Mouse (Mus musculus): ENCODE data around the gene Lrr1.
"Not testable (repeated sequence)": the region's sequence is repeated elsewhere in the genome, so short reads cannot be mapped to it uniquely, and the experiment has no call there.

The Lrr1 gene

GRCm38 (mm10) chr12:69166861-69167581 lies 1.6 kb upstream of the Lrr1 start:
- not testable (repeated sequence) for DNase-seq

DNA sequence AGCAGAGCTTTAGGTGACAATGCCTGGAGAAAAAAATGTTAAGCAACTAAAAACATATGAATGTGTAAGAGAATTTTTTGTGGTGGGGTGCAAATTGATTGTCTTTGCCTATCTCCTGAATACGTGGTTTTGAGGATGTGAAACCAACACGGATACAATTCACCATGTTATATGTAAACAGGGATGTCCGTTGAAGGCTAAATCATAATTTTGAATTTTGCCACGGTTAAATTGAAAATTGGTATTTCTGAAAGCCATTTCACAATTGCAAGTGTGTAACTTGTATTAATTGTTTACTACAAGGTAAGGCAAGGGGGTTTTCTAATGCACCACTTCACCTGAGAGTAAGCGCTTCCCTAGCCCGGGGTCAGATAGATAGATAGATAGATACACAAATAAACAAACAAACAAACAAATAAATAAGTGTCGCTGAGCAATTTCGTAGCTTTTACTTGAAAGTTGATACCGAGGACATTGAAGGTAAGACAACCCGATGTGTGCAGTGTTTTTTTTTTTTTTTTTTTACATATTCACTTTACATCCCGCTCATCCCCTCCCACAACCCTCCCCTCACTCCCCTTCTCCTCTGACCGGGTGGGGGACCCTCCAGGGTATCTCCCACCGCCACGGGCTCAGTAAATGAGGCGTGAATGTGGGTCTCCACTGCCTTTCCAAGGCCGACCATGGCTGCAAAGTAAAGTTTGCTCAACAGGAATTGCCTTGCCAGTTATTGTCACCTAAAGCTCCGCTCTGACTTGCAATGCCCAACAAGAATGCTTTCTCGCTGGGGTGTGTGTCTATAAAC lies 756 bp upstream of the Lrr1 start:
- DNase-seq: no peak

- no peak for DNase-seq
Measured at GRCm38 (mm10) chr12:69171307-69171706, 2.7 kb downstream of the Lrr1 start.

DNA sequence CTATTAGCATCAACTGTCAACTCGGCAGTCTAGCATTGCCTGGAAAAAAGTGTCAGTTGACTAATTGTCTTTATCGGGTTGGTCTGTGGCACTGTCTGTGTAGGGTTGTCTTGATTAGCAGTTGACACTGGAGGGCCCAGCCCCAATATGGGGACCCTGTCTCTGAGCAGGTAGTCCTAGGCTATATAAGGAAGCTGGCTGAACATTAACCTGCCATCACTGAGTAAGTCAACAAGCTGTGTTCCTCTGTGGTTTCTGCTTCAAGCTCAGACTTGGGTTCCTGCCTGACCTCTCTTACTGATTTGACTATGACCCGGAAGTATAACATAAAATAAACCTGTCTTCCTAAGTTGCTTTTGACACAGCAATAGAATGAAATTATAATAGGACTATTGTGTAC lies 7.4 kb downstream of the Lrr1 start:
- no peak for DNase-seq

- no peak for DNase-seq
Measured at GRCm38 (mm10) chr12:69177526-69177925, 8.9 kb downstream of the Lrr1 start.

DNA sequence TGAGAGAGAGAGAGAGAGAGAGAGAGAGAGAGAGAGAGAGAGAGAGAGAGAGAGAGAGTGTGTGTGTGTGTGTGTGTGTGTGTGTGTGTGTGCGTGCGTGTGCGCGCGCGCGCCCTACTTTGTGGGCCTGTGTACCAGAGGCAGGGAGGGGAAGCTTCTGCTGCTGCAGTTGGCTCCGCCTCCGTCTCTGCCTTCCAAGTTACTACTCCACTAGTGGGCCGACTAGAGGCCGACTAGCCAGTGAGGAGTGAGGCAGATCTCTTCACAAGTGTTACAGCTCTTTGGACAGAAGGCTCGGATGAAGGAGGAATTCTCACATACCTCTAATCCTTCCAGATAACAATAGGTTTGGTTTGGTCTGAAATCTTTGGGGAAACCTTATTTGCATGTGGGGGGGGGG lies 10.8 kb downstream of the Lrr1 start:
- DNase-seq: no peak

DNA sequence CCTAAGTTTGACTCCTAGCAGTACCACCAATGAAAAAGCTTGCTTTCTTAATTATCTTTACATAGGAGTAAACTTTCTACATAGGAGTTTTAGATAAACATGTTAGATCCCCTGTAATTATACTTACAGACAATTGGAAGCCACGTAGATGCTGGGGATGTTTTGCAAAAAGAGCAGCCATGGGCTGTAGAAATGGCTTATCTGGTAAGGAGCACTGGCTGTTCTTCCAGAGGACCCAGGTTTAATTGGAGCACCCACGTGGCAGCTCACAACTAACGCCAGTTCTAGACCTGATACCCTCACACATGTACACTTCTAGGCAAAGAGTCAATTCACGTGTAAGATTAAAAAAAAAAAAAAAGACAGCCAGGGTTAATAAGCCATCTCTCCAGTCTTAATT lies 13.2 kb downstream of the Lrr1 start:
- DNase-seq: no peak

DNA sequence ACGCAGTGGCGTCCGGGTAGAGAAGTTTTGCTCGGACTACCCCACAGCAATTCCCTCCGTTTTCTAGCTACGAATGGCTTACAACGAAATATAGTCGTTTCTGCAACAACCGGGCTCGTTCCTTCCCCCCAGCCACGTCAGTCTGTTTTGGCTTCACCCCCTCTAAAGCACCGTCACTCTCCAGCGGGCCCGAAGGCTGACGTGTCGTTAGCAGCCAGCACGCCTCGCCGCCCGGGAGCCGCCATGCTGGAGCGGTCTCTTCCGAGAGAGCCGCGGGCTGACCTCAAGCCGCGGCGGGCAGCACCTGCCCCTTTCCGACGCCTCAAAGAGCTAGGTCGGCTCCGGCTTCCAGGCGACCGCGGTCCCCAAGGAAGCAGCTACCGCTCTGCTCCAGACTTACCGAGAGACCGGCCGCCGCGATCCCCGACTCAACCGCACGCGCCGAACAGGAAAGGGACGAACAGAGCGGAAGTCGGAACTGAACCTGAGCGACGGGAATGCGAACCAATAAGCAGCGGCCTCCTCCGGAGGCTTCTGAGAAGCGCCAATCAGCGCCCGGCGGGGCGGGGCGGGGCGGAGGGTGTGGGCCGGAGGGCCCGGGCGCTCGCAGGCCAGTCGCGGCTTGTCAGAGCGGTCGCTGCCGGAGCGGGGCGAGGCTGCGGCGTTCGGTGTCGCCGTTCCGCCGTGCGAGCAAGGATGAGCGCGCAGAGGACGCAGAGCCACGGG lies 15.1 kb downstream of the Lrr1 start, which contains the start of the genes Rpl36al and Mgat2:
Gene Rpl36al, minus strand, starts transcription at position 501 of the 726 bp plus-strand sequence.
Gene Mgat2, plus strand, starts transcription at position 575 of the 726 bp plus-strand sequence.
- peak; percentile 98 to 99 for DNase-seq

GRCm38 (mm10) chr12:69184342-69185295 lies 16.0 kb downstream of the Lrr1 start:
- peak; percentile 64 for DNase-seq

DNA sequence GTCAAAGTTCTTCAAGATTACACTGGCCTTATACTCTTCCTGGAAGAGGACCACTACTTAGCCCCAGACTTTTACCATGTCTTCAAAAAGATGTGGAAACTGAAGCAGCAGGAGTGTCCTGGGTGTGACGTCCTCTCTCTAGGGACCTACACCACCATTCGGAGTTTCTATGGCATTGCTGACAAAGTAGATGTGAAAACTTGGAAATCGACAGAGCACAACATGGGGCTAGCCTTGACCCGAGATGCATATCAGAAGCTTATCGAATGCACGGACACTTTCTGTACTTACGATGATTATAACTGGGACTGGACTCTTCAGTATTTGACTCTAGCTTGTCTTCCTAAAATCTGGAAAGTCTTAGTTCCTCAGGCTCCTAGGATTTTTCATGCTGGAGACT lies 16.8 kb downstream of the Lrr1 start:
- no peak for DNase-seq

DNA sequence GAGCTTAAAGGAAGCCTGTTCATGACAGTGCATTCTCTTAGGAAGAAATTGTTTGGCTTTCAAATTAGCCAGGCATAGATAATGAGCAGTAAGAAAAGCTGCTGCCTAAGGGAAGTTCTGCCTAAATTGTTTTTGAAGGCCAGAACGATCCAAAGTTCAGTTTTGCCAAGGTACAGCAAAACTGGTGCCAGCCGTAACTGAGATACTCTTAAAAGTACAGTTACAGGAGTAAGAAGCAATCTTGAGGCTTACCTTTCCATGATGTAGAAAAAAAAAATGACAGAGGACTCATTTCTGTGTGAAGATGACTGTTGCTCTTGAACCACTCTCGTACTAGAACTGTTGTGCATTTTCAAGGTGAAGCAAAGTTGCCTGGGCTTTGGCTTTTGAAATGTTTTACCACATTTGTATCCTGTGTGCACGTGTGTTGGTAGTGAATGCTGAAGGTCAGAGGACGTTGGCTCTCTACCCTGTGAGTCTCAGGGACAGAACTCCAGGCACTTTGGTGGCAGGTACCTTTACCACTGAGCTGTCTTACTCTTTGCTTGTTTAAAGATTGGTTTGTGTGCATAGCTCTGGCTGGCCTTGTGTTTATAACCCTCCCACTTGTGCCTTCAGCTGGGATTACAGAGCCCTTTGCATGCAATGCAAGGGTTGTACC lies 18.3 kb downstream of the Lrr1 start:
- no peak for DNase-seq

GRCm38 (mm10) chr12:69190074-69190473 lies 21.5 kb downstream of the Lrr1 start:
- no peak for DNase-seq

GRCm38 (mm10) chr12:69190522-69190921 lies 21.9 kb downstream of the Lrr1 start:
- DNase-seq: no peak

DNA sequence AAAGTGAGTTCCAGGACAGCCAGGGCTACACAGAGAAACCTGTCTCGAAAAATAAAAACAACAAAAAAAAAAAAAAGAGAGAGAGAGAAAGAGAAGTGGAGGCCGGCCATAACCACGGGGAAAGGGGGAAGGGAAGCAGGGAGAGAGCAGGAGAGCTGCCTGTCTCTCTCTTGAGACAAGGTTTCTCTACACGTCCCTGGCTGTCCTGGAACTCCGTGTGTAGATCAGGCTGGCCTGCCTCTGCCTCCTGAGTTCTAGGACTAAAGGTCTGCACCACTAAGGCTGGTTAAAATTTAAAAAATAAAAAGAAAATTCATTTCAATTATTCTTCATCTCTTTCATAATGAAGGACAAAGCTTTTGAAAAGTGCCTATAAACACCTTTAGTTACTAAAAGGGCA lies 22.8 kb downstream of the Lrr1 start:
- no peak for DNase-seq

GRCm38 (mm10) chr12:69192637-69193036 lies 24.0 kb downstream of the Lrr1 start:
- no peak for DNase-seq

- DNase-seq: peak; percentile 60 to 64
Measured at GRCm38 (mm10) chr12:69196444-69197377, 28.1 kb downstream of the Lrr1 start, which contains the start of gene Gm49383. Gene Gm49383 (minus strand): TSS chr12:69197104.

DNA sequence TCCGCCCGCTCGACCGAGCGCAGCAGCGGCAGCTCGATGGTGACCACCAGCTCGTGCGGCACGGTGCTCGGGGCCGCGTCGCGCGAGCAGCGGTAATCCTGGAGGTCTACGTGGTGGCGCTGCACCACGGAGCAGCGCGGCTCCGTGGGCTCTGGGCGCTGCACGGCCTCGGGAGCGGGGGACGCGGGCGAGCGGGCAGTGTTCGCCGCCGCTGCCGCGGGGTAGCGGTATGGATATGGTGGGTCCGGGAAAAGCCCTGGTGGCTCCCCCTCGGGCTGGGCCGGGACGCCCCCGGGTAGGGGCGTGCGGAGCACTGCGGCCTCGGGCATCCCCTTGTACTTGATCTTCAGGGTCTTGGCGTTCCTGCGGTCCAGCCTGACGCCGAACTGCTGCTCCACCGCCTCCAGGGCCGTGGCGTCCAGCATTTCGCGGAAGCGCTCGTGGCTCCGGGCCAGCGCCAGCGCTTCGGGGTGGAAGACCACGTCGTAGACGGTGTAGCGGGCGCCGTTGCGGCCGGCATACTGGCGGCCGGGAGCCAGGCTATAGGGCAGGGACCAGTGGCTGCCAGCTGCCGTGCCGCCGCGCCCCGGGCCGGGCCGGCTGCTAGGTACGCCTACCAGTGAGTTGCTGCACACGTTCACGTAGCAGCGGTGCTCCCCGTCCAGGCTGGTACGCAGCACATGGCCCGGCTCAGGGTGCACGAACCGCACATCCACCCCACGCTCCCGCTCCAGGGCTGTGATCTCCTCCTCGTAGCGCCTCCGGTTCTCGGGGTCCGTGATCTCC lies 29.0 kb downstream of the Lrr1 start:
- peak; percentile 34 to 52 for DNase-seq

DNA sequence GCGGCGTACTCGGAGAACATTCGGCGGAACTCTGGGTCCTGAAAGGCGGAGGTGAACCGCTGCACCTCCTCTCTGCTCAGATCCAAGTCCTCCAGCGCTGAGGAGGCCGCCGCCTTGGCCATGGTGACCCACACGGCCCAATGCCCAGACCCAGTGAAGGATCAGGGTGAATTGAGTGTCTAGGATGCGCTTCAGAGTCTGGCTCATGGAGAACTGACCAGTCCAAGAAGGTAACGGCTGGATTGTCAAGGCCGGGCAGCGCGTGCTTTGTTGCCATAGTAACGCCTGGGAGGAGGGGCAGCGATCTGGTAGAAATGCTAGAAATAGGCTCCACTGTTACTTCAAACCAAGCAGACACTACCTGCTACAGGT lies 29.5 kb downstream of the Lrr1 start, which contains the start of gene Dnaaf2:
Gene Dnaaf2, minus strand, starts transcription at position 266 of the 372 bp plus-strand sequence.
- peak; percentile 66 to 75 for DNase-seq

GRCm38 (mm10) chr12:69198985-69199384 lies 30.4 kb downstream of the Lrr1 start:
- no peak for DNase-seq

All from lung, adult 18-20 months (tissue).